Mouse (Mus musculus): ENCODE measurements around the gene Rhebl1.

The Rhebl1 gene

GRCm38 (mm10) chr15:98871916-98872888, 22.1 kb downstream of the Rhebl1 start:
- in situ Hi-C loops (cut with MboI) = no loop called here

- in situ Hi-C loops (cut with MboI) = no loop called here
Measured at GRCm38 (mm10) chr15:98871070-98871915, 23.0 kb downstream of the Rhebl1 start, which contains the start of gene Kmt2d. Kmt2d (minus strand) TSS chr15:98871204.

- in situ Hi-C loops (cut with MboI) = no loop called here
Measured at GRCm38 (mm10) chr15:98870179-98871069, 23.9 kb downstream of the Rhebl1 start.

GRCm38 (mm10) chr15:98869342-98870178, 24.8 kb downstream of the Rhebl1 start:
- in situ Hi-C loops (cut with MboI) = no loop called here

- in situ Hi-C loops (cut with MboI) = no loop called here
Measured at GRCm38 (mm10) chr15:98868346-98869063, 25.8 kb downstream of the Rhebl1 start.

- in situ Hi-C loops (cut with MboI) = no loop called here
Measured at GRCm38 (mm10) chr15:98867321-98867720, 27.0 kb downstream of the Rhebl1 start.

DNA sequence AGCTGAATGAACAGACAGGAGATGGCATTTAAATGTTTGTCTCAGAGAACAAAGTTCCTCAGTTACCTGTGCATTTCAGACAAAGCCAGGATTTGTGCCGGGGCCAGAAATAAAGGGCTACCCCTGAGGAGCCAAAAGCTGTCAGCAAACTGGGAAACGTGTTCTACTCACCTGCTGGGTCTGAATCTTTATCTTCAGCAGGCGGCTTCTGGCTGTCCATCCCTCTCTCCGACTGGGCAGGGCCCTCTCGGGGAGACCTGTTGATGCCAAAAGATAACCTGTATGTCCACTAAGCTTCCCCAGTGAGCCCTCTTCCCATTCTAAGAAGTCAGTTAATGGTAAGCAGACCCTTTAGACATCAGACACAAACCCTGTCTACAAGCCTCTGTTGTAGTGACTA, 27.8 kb downstream of the Rhebl1 start:
- in situ Hi-C loops (cut with MboI) = no loop called here

- in situ Hi-C loops (cut with MboI) = no loop called here
Measured at GRCm38 (mm10) chr15:98865771-98866170, 28.6 kb downstream of the Rhebl1 start.

GRCm38 (mm10) chr15:98864951-98865350, 29.4 kb downstream of the Rhebl1 start:
- in situ Hi-C loops (cut with MboI) = no loop called here

DNA sequence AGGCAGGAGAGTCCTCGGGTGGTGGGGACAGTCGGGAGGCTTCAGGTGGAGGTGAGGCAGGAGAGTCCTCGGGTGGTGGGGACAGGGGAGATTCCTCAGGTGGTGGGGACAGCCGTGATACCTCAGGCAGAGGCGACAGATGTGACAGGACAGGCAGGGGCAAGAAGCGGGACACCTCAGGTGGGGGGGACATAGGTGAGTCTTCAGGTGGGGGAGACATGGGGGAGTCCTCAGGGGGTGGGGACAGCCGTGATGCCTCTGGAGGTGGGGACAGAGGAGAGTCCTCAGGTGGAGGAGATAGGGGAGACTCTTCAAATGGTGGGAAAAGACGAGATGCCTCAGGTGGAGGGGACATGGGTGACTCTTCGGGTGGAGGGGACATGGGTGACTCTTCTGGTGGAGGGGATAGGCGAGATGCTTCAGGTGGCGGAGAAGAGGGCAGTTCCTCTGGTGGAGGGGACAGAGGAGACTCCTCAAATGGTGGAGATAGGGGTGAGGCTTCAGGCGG, 30.8 kb downstream of the Rhebl1 start:
- in situ Hi-C loops (cut with MboI) = no loop called here

DNA sequence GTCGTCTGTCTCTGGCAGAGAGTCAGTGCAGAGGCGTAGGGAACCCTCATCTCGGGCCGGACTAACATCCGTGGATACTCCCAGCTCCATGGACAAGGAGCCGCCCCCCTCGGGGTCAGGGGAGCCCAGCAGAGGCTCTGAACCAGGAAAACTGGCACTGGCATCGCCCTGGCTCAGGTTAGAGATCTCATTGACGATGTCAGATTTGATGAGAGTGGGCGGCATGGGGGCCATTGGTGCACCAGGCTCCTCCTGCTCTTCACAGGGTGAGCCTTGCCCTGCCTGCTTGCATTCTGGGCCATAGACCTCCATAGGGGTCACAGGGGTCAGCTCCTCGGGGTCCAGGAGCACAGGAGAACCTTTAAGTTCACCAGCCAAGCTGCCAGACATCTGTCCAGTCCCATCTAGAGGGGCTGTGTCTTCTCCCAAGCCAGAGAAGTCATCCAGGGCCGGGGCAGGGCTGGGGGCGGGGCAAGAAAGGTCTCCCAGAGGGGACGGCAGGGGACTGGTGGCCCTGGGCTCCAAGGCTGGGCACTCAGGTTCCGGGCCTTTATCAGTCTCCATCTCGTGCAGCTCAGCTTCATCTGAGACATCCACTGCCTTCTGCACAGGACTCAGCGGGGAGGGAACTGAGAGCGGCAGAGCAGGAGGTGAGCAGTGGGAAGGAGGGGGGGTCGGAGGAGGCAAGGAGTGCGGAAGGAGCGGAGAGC, 32.5 kb downstream of the Rhebl1 start:
- in situ Hi-C loops (cut with MboI) = no loop called here

DNA sequence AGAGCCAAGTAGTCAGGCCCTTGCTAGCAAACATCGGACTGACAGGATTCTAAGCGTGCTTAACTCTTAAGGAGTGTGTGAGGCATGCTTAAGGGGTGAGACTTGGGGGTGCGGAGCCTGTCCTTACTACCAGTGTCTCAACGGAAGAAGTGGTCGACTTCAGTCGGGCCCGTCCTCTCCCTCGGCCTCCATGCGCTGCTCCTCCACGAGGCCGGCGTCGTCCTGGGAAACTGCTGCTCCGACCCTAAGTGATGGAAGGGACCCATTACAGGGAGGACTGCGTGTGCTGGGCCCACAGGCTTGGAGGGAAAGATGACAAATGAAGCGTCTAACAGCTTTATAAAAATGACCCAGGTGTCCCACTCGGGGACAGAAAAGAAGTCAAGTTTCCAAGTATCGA, 33.4 kb downstream of the Rhebl1 start:
- in situ Hi-C loops (cut with MboI) = no loop called here

- in situ Hi-C loops (cut with MboI) = no loop called here
Measured at GRCm38 (mm10) chr15:98859319-98860043, 34.9 kb downstream of the Rhebl1 start.

GRCm38 (mm10) chr15:98854214-98854613, 40.1 kb downstream of the Rhebl1 start:
- in situ Hi-C loops (cut with MboI) = no loop called here

DNA sequence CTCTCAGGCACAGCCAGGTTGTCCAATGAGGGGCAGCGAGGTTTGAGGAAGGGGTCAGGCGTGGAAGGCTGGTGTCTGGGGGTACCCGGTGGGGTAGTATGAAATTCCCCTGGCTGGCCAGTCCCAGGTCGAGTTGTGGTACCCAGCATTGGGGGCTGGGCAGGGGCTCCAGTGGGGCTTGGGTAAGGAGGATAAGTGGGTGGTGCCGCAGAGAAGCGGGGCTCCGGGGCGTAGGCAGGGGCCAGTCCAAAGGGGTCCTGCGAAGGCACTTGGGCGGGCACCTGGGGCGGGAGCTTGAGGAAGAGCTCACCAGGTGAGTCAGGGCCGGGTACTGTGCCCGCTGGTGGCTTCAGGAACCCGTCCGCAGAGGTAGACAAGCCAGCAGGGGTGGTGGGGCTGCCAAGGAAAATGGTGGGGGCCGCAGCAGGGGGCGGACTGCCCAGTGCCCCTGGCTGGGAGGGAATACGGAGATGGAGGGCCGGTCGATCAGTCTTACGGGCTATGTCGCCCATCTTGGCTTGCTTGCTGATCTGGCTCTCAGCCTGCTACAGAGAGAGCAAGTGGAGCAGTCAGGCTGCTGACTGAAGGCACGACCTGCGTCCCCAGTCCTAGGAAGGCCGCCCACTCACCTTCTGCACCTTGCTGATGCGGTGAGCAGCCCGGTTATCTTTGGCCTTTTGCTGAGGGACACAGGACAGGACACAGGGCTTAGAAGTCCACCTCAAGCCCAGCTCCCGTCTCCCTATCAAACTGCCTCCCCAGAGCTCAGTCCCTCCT, 41.0 kb downstream of the Rhebl1 start:
- in situ Hi-C loops (cut with MboI) = no loop called here

GRCm38 (mm10) chr15:98852733-98853132, 41.6 kb downstream of the Rhebl1 start:
- in situ Hi-C loops (cut with MboI) = no loop called here

- in situ Hi-C loops (cut with MboI) = no loop called here
Measured at GRCm38 (mm10) chr15:98852071-98852470, 42.3 kb downstream of the Rhebl1 start.

All from mature B cell (primary cell).